Mouse (Mus musculus) layer of hippocampus, adult 8-10 months (tissue): Measurements from ENCODE around the gene Gm11565. TPM values are rescaled to one million over a fixed set of nuclear protein-coding genes. Genes with fewer than 3 reads are reported as not detected.
"Not testable (repeated sequence)": the region's sequence is repeated elsewhere in the genome, so short reads cannot be mapped to it uniquely, and the experiment has no call there.

Experiments used
- DNase-seq, 2 experiments: peaks; one replicate each; pipeline ENCODE4 v3.0.0; 2022; ENCODE audit warnings: low spot score in 2 of 2
- total RNA-seq, 4 experiments: library from RNA; stranded (reverse); gene quantifications; 2 replicates each; pipeline ENCODE4 v1.2.4; 2022

The Gm11565 gene
- not detected for total RNA-seq

DNA sequence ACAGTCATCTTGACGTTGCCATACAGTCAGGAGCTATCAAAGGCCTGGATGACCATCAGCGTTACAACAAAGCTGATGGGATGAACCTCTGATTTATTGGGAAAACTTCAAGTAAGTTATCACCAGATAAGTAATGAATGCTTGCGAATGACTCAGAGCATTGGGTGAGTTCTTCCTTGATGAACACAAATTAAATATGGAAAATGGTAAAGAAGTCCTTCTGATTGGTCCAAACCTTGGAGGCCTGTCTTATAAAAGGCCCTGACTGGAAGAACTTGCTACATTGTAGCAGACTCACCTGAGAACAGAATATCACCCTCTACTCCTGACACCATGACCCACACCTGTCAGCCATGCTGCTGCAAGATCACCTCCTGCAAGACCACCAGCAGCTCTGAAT is at the start of gene Gm11565:
Gene Gm11565 (plus strand): TSS at position 301 of the 400 bp plus-strand sequence.
- no peak for DNase-seq

DNA sequence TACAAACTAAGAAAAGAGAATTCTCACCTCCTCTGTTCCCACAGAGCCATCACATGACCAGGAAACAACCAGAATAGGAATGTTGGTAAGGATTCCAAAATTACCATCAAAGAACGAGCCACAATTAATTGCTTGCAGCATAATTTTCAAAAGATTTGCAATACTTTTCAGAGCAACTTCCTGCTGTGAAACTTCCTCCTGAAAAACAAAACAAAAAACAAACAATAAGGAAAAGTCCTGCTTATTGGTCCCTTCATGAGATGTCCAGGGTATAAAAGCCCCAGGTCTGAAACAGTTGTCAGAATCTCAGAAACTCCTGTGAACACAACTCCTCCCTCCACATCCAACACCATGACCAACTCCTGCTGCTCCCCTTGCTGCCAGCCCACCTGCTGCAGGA is 41.5 kb upstream of the Gm11565 start, which contains the start of gene Krtap9-1:
Gene Krtap9-1 (plus strand): TSS at position 301 of the 400 bp plus-strand sequence.
- DNase-seq, result not testable (repeated sequence)

DNA sequence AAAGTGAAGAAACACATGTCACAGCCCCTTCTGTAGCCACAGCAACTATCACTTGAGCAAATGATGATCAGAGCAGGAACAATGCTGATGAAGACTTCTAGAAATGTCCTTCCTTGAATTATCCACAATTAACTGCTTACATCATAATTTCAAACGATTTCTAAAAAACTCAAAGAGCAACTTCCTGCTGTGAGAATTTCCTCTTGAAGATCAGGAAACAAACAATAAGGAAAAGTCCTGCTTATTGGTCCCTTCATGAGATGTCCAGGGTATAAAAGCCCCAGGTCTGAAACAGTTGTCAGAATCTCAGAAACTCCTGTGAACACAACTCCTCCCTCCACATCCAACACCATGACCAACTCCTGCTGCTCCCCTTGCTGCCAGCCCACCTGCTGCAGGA is 35.7 kb upstream of the Gm11565 start, which contains the start of gene Gm11567:
Gene Gm11567 (plus strand): TSS at position 301 of the 400 bp plus-strand sequence.
- DNase-seq, result not testable (repeated sequence)

DNA sequence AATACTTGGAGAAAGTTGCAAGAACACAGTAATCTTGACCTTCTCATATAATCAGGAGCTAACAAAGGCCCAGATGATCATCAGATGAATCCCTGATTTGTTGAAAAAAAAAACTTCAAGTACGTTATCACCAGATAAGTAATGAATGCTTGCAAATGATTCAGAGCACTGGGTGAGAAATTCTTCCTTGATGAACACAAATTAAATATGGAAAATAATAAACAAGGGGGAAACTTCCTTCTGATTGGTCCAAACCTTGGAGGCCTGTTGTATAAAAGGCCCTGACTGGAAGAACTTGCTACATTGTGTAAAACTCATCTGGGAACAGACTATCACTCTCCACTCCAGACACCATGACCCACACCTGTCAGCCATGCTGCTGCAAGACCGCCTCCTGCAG is 6.9 kb upstream of the Gm11565 start, which contains the start of gene Krtap31-1:
Gene Krtap31-1 (plus strand): TSS at position 301 of the 400 bp plus-strand sequence.
- DNase-seq, result no peak

DNA sequence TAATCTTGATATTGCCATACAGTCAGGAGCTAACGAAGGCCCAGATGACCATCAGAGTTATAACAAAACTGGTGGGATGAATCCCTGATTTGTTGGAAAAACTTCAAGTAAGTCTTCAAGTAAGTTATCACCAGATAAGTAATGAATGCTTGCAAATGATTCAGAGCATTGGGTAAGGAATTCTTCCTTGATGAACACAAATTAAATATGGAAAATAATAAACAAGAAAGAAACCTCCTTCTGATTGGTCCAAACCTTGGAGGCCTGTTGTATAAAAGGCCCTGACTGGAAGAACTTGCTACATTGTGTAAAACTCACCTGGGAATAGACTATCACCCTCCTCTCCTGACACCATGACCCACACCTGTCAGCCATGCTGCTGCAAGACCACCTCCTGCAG is 21.4 kb downstream of the Gm11565 start, which contains the start of gene Krtap31-2:
Gene Krtap31-2 (plus strand): TSS at position 301 of the 400 bp plus-strand sequence.
- no peak for DNase-seq

DNA sequence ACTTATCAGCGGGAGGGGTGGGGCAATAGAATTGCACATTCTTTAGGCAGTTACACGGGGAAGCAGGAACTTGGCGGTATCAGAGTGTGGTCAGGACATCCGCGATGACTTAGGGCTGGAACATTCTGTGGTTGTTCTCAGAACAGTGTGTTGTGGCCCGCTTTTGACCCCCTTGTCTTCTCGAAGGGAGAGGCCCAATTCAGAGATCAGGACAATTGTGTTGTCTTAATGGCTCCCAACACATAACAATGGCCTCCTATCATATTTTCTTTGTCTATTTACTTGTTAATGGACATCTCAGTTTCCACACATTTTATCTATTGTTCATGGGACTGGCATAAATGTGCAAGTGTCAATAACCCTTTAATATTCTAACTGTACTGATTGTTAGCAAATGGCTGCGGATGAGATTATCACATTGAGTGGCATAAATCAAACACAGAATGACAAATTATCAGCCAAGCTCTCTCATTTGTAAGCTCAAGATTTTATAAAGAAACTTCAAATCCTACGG is 23.3 kb downstream of the Gm11565 start:
- DNase-seq, result no peak

DNA sequence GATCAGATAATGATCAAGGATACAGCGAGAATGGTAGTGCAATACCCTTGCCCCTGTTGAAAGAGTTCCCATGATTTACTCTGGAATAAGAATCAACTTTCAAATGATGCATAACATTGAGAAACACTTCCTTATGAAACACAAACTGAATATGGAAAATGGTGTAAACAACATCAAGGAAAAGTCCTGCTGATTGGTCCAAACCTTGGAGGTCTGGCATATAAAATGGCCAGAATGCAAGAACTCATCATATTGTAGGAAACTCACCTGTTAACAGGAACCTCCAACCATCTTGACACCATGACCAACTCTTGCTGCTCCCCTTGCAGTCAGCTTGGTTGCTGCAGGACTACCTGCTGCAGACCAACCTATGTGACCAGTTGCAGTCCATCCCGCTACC is 33.6 kb downstream of the Gm11565 start, which contains the start of gene Krtap9-5:
Gene Krtap9-5 (plus strand): TSS at position 301 of the 400 bp plus-strand sequence.
- no peak for DNase-seq

DNA sequence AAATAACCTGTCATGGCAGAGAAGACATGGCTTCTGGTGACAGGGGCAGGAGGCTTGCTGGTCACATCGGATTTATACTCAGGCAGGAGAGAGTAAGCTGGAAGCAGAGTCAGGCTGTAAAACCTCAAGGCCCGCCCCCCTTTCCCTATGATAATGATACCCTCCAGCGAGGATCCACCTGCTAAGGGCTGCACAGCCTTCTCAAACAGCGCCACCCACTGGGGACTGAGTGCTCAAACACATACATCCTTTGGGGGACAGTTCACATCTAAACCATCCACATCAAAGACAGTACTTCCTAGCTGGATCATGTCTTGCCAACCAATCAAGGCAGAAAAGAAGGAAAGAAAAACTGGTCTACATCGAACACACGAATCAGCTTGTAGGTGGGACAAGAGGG is 49.7 kb downstream of the Gm11565 start:
- no peak for DNase-seq

Other genes with a start within 250 kb of the Gm11565 start
- not detected for gene Krtap4-6, start 248.8 kb upstream of the Gm11565 start, total RNA-seq
- not detected for gene Gm14190, start 224.0 kb upstream of the Gm11565 start, total RNA-seq
- not detected for gene Gm14180, start 180.5 kb upstream of the Gm11565 start, total RNA-seq
- not detected for gene Gm11595, start 141.8 kb upstream of the Gm11565 start, total RNA-seq
- not detected for gene Krtap4-8, start 134.0 kb upstream of the Gm11565 start, total RNA-seq
- not detected for gene Krtap4-9, start 129.6 kb upstream of the Gm11565 start, total RNA-seq
- gene Gm11596, start 121.3 kb upstream of the Gm11565 start, total RNA-seq, result not detected
- gene Gm11569, start 115.8 kb upstream of the Gm11565 start, total RNA-seq, result not detected
- not detected for gene Gm11554, start 110.3 kb upstream of the Gm11565 start, total RNA-seq
- gene Krtap4-13, start 104.9 kb upstream of the Gm11565 start, total RNA-seq, result not detected
- not detected for gene Gm11564, start 99.1 kb upstream of the Gm11565 start, total RNA-seq
- gene 2300003K06Rik, start 76.7 kb upstream of the Gm11565 start, total RNA-seq, result not detected
- gene Krtap4-16, start 63.1 kb upstream of the Gm11565 start, total RNA-seq, result not detected
- gene Gm11568, start 56.8 kb upstream of the Gm11565 start, total RNA-seq, result not detected
- not detected for gene Gm11559, start 50.3 kb upstream of the Gm11565 start, total RNA-seq
- gene Krtap9-1, start 41.4 kb upstream of the Gm11565 start, total RNA-seq, result not detected
- not detected for gene Gm11567, start 35.6 kb upstream of the Gm11565 start, total RNA-seq
- gene Krtap31-1, start 6.8 kb upstream of the Gm11565 start, total RNA-seq, result not detected
- gene Krtap31-2, start 21.5 kb downstream of the Gm11565 start, total RNA-seq, result not detected
- gene Krtap9-5, start 33.7 kb downstream of the Gm11565 start, total RNA-seq, result not detected
- gene Krtap29-1, start 64.3 kb downstream of the Gm11565 start, total RNA-seq, result not detected
- not detected for gene Krtap16-1, start 71.8 kb downstream of the Gm11565 start, total RNA-seq
- gene Krtap17-1, start 79.2 kb downstream of the Gm11565 start, total RNA-seq, result not detected
- gene Krt33a, start 101.5 kb downstream of the Gm11565 start, total RNA-seq, result not detected
- not detected for gene Krt33b, start 115.1 kb downstream of the Gm11565 start, total RNA-seq
- gene Krt34, start 126.8 kb downstream of the Gm11565 start, total RNA-seq, result not detected
- gene Krt31, start 135.8 kb downstream of the Gm11565 start, total RNA-seq, result not detected
- not detected for gene Krt32, start 173.5 kb downstream of the Gm11565 start, total RNA-seq
- not detected for gene Krt35, start 181.5 kb downstream of the Gm11565 start, total RNA-seq
- gene Krt36, start 190.9 kb downstream of the Gm11565 start, total RNA-seq, result not detected
- gene Krt13, start 206.8 kb downstream of the Gm11565 start, total RNA-seq, result not detected
- 1 to 10 TPM in 1 of 4 experiments, under 1 TPM in 2, not detected in 1; 0.29 to 1.4 (median 0.60) TPM for gene Krt15, start 221.2 kb downstream of the Gm11565 start, total RNA-seq
- gene Krt19, start 233.9 kb downstream of the Gm11565 start, total RNA-seq, result under 1 TPM in 3 of 4 experiments, not detected in 1; 0.22 to 0.59 (median 0.43) TPM